Mouse (Mus musculus): Measurements from ENCODE around the gene Park7. TPM values are rescaled to one million over a fixed set of nuclear protein-coding genes. Genes with fewer than 3 reads are reported as not detected.
A peak's percentile ranks its signal among the peaks of the same experiment; 100 is the strongest.

Park7 gene
- total and polyA plus RNA-seq, 2 experiments from 2014 or later: 135 to 449 TPM

DNA sequence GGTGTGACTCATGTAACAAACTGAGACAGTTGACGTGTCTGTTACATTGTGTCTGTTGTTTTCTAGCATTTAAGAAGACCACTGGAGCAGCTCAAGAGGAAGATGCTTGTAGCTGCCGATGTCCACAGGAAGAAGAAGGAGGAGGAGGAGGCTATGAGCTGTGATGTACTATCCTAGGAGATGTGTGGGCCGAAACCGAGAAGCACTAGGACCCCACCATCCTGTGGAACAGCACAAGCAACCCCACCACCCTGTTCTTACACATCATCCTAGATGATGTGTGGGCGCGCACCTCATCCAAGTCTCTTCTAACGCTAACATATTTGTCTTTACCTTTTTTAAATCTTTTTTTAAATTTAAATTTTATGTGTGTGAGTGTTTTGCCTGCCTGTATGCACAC, 30.5 kb upstream of the Park7 start:
- ATAC-seq (no peak), DNase-seq (ENCODE audit: low spot score) (no peak)
- Histone ChIP-seq H3K4me3 (ENCODE audit: low read length) (no peak overlapping the region), H3K4me1 (ENCODE audit: insufficient read depth, low read length) (no peaks in the 10 kb centered on the region), H3K27me3 (ENCODE audit: insufficient read depth, low read length) (no peaks in the 10 kb centered on the region), H3K9ac (replicated peaks; ENCODE audit: low read length) (no peak overlapping the region), H3K9me3 (ENCODE audit: low read length) (no peaks in the 10 kb centered on the region), H3K4me2 (ENCODE audit: low read depth, low read length) (no peak overlapping the region), H3K27ac (no peak overlapping the region), H3K36me3 (ENCODE audit: insufficient read depth, low read length) (no peaks in the 10 kb centered on the region)
- no peak for TF ChIP-seq CTCF (IDR thresholded peaks at IDR 0.05; ENCODE audit: low read depth)
- WGBS: 95% methylated on average over 7 of the region's 7 CpGs

DNA sequence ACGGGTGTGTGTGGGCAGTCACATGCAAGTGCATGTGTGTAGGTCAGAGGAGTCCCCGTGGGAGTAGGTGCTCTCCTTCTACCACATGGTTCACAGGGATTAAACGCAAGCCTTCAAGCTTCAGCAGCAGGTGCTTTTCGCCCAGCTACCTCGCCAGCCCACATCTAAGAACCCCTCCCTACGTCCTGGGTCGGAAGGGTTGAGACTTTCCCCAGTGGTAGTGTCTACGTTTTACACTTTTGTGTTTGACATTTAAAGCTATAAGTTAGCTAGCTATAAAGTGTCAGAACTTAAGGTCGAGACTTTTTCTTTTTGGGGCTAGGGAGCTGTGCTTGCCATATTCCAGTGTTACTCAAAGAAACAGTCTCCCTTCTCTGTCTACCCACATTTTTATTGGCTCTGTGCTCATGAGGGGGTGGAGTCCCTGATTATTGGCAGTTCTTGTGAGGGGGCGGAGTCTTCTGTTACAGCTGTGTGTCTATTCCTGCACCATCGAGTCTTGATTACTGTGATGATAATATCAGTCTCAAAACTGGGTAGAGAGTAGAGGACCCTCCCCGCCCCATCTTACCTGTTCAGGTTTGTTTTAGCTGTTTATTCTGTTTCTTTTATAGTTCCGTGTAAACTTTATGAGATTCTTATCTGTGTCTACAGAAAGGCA, 25.9 kb upstream of the Park7 start:
- Histone ChIP-seq H3K4me1 (ENCODE audit: insufficient read depth, low read length) (no peaks in the 10 kb centered on the region), H3K36me3 (ENCODE audit: insufficient read depth, low read length) (no peaks in the 10 kb centered on the region), H3K4me3 (ENCODE audit: low read length) (no peak overlapping the region), H3K9ac (replicated peaks; ENCODE audit: low read length) (no peak overlapping the region), H3K27me3 (ENCODE audit: insufficient read depth, low read length) (no peaks in the 10 kb centered on the region), H3K27ac (no peak overlapping the region), H3K9me3 (ENCODE audit: low read length) (no peaks in the 10 kb centered on the region), H3K4me2 (ENCODE audit: low read depth, low read length) (no peak overlapping the region)
- no peak for ATAC-seq
- WGBS: 68% methylated on average over 13 of the region's 13 CpGs
- no peak for DNase-seq (ENCODE audit: low spot score)
- no peak for TF ChIP-seq CTCF (IDR thresholded peaks at IDR 0.05; ENCODE audit: low read depth)

DNA sequence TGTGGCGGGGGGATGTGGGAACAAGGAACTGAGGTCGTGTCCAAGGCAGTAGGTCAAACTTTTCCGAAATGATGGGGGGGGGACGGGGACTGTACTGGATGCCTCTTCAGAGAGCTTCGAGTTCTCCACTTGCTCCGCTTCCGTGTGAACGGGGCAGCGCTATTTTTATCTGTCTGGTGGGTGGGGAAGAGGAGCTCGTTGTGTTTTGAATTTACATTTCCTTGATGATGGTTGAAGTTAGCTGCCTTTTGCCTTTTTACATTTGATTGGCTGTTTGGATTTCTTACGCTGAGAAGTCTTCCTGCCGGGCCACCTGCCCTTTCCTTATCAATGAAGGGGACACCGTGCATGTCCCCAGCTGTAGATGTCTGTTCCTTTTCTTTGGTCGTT, 23.8 kb upstream of the Park7 start:
- Histone ChIP-seq H3K9ac (replicated peaks; ENCODE audit: low read length) (no peak overlapping the region), H3K4me2 (ENCODE audit: low read depth, low read length) (no peak overlapping the region)

DNA sequence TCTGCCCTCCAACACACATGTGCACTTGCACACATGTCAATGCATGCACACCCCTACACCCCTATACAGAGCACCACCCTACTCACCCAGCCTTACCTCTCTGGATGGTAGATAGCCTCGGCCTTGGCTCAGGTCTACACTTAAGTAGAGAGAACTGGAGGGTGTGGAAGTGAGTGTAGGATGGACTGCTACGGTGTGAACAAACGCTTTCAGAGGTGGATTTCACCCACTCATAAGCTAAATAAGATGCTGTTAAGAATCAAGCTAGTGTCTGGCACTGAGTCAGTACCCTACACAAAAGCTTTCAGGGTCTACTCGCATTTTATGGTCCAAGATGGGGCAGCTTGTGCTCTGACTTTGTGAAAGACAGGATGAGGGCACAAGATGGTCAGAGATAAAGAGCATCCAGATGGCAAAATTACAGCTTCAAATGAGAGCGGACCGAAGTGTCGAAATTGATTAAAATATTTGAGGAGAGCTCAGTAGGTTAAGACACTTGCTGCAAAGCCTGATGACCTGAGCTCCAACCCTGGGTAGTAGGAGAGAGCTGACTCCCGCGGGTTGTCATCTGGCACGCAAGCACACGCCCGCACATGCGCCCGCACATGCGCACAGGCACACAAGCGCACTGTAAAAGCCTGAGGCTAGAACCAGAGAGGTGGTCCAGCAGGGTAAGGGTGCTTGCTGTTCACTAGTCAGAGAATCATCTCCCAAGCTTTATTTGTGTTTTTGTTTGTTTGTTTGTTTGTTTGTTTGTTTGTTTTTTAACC, 23.2 kb upstream of the Park7 start:
- Histone ChIP-seq H3K27me3 (ENCODE audit: insufficient read depth, low read length) (no peaks in the 10 kb centered on the region), H3K4me2 (ENCODE audit: low read depth, low read length) (no peak overlapping the region), H3K27ac (no peak overlapping the region), H3K9ac (replicated peaks; ENCODE audit: low read length) (no peak overlapping the region), H3K36me3 (ENCODE audit: insufficient read depth, low read length) (no peaks in the 10 kb centered on the region), H3K9me3 (ENCODE audit: low read length) (no peaks in the 10 kb centered on the region), H3K4me3 (ENCODE audit: low read length) (no peak overlapping the region), H3K4me1 (ENCODE audit: insufficient read depth, low read length) (no peaks in the 10 kb centered on the region)
- ATAC-seq (no peak), DNase-seq (ENCODE audit: low spot score) (peak; percentile 19)
- no peak for TF ChIP-seq CTCF (IDR thresholded peaks at IDR 0.05; ENCODE audit: low read depth)
- WGBS: 81% methylated on average over 16 of the region's 16 CpGs

More for the DNA sequence above, 23.8 kb upstream of the Park7 start:
- Histone ChIP-seq H3K9me3 (ENCODE audit: low read length) (no peaks in the 10 kb centered on the region), H3K4me3 (ENCODE audit: low read length) (no peak overlapping the region), H3K27me3 (ENCODE audit: insufficient read depth, low read length) (no peaks in the 10 kb centered on the region), H3K4me1 (ENCODE audit: insufficient read depth, low read length) (no peaks in the 10 kb centered on the region), H3K36me3 (ENCODE audit: insufficient read depth, low read length) (no peaks in the 10 kb centered on the region), H3K27ac (no peak overlapping the region)
- WGBS: 66% methylated on average over 14 of the region's 14 CpGs
- ATAC-seq: no peak
- DNase-seq (ENCODE audit: low spot score): no peak
- no peak for TF ChIP-seq CTCF (IDR thresholded peaks at IDR 0.05; ENCODE audit: low read depth)

DNA sequence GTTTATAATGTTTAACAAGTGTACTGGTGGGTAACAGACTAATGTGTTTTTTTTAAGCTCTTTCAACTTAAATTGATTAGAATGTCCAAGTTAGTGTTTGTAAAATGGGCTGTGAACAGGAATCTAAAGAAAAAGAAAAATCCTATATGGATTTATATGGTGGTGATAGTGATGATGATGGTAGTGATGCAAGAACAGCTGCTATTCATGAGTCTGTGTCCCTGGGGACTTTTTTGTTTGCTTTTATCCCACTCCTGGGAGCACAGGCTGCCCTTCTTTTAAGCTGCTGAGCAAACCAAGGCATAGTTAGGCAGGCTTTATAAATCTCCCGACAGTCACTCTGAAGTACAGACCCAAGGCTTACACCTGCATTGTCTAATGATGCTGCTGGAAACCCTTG, 19.3 kb upstream of the Park7 start:
- no peak overlapping the region for H3K9ac ChIP-seq (replicated peaks; ENCODE audit: low read length)
- H3K36me3 ChIP-seq (ENCODE audit: insufficient read depth, low read length): no peaks in the 10 kb centered on the region
- 82% methylated on average over 1 of the region's 1 CpGs for whole genome bisulfite sequencing
- ATAC-seq (no peak), DNase-seq (ENCODE audit: low spot score) (no peak)
- no peaks in the 10 kb centered on the region for H3K4me1 ChIP-seq (ENCODE audit: insufficient read depth, low read length)
- H3K9me3 ChIP-seq (ENCODE audit: low read length): no peaks in the 10 kb centered on the region
- H3K4me3 ChIP-seq (ENCODE audit: low read length): no peak overlapping the region
- H3K4me2 ChIP-seq (ENCODE audit: low read depth, low read length): no peak overlapping the region
- TF ChIP-seq CTCF (IDR thresholded peaks at IDR 0.05; ENCODE audit: low read depth): no peak
- no peak overlapping the region for H3K27ac ChIP-seq
- H3K27me3 ChIP-seq (ENCODE audit: insufficient read depth, low read length): no peaks in the 10 kb centered on the region

DNA sequence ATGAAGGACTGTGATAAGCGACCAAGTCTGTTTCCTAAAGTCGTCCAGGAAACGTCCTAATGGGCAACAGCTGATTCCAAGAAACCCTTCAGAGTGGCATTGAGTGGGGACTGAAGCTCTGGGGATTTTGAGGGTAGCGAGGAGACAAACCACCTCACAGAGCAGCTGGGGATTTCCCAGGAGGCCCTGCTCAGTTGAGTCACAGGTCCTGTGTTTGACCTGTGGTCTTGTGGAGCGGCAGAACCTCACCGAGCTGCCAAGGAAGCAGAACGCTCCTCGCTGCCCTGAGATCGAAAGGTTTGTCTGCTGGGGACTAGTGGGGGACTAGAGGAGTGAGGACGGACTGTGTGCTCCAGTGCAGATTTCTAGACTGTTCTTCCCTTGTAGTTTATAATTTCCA, 13.6 kb upstream of the Park7 start:
- DNase-seq (ENCODE audit: low spot score) (no peak), ATAC-seq (no peak)
- 74% methylated on average over 10 of the region's 10 CpGs for WGBS
- H3K27ac ChIP-seq: no peak overlapping the region
- no peak overlapping the region for H3K9ac ChIP-seq (replicated peaks; ENCODE audit: low read length)
- H3K36me3 ChIP-seq (ENCODE audit: insufficient read depth, low read length): no peaks in the 10 kb centered on the region
- no peak overlapping the region for H3K4me3 ChIP-seq (ENCODE audit: low read length)
- H3K4me2 ChIP-seq (ENCODE audit: low read depth, low read length): no peak overlapping the region
- H3K4me1 ChIP-seq (ENCODE audit: insufficient read depth, low read length): no peaks in the 10 kb centered on the region
- no peaks in the 10 kb centered on the region for H3K9me3 ChIP-seq (ENCODE audit: low read length)
- H3K27me3 ChIP-seq (ENCODE audit: insufficient read depth, low read length): no peaks in the 10 kb centered on the region
- TF ChIP-seq CTCF (IDR thresholded peaks at IDR 0.05; ENCODE audit: low read depth): no peak

Data from hindbrain, postnatal 0 days (tissue).